Mouse (Mus musculus) hindbrain, postnatal 0 days (tissue): ENCODE measurements at regions not wholly inside any gene's neighbourhood (a gene's known extent, or its start where the extent isn't known, plus 50 kb on each side); places are given as distances from the start of the nearest gene placed in this dataset.

Experiments used
- ATAC-seq: fragments of 200-750 bp; cut with Nextera tagmentation; 2 replicates; pipeline ENCODE4 v1.8.0; 2017; ENCODE audit warnings: mild to moderate bottlenecking, moderate TSS enrichment, moderate library complexity
- DNase-seq: peaks from one replicate; pipeline ENCODE4 v3.0.0-alpha.2; 2015; ENCODE audit warnings: low spot score
- H3K27ac ChIP-seq: fragments of 300-500 bp; sonication (generic); 2 replicates; pipeline ENCODE4 v1.5.1; 2014; ENCODE audit warnings: mild to moderate bottlenecking
- H3K27me3 ChIP-seq: fragments of 300-500 bp; sonication (generic); 2 replicates; pipeline ENCODE4 v1.6.1; 2014; ENCODE audit warnings: low read length, mixed read lengths; ENCODE audit not compliant: insufficient read depth
- H3K36me3 ChIP-seq: fragments of 300-500 bp; sonication (generic); 2 replicates; pipeline ENCODE4 v1.6.1; 2014; ENCODE audit warnings: low read length, mixed read lengths; ENCODE audit not compliant: insufficient read depth
- H3K4me1 ChIP-seq: fragments of 300-500 bp; sonication (generic); 2 replicates; pipeline ENCODE4 v1.6.1; 2014; ENCODE audit warnings: antibody characterized with exemption, low read length, mixed read lengths; ENCODE audit not compliant: insufficient read depth
- H3K4me2 ChIP-seq: fragments of 300-500 bp; sonication (generic); 2 replicates; pipeline ENCODE4 v1.6.1; 2014; ENCODE audit warnings: low read depth, mild to moderate bottlenecking, low read length, moderate library complexity, mixed read lengths
- H3K4me3 ChIP-seq: fragments of 300-500 bp; sonication (generic); 2 replicates; pipeline ENCODE4 v1.5.1; 2014; ENCODE audit warnings: low read length
- H3K9ac ChIP-seq: fragments of 300-500 bp; sonication (generic); replicated peaks from 2 replicates; pipeline ENCODE4 v1.6.1; 2014; ENCODE audit warnings: mild to moderate bottlenecking, low read length, moderate library complexity, mixed read lengths
- H3K9me3 ChIP-seq: fragments of 300-500 bp; sonication (generic); 2 replicates; pipeline ENCODE4 v1.6.1; 2016; ENCODE audit warnings: low read length, mixed read lengths
- CTCF ChIP-seq: IDR thresholded peaks from 2 replicates; pipeline ENCODE4 v1.5.1; 2016; ENCODE audit warnings: antibody characterized with exemption, control low read depth, low read depth
- whole genome bisulfite sequencing: fragments of 180-500 bp; shearing (Covaris S2); extraction: QIAGEN DNeasy Blood & Tissue Kit; methylation state at CpG from one replicate; pipeline ENCODE4 v1.1.7; 2014; 5-methylcytosine and 5-hydroxymethylcytosine counted together

DNA sequence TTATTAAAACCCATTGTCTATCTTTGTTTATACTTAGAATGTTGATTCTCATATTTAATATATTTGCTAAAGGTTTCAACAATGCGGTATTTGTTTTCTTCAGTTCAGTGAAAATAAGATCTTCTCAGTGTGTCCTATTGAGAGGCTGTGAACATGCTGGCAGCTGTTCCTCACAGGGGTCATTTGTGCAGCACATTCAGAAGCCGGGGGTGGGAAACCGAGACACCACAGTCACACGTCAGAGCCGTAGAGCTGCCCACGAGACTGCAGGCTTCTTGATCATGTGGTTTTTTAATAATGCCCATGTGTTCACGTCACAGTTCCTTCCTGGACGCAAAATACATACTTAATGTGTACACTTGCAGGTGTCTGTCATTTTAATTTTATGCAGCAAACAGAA is 564.3 kb upstream of the BB014433 start:
- H3K4me2 ChIP-seq = no peak overlapping the region
- H3K4me3 ChIP-seq = no peak overlapping the region
- no peaks in the 10 kb centered on the region for H3K9me3 ChIP-seq
- H3K9ac ChIP-seq = no peak overlapping the region
- no peaks in the 10 kb centered on the region for H3K36me3 ChIP-seq
- 28% methylated on average over 8 of the region's 8 CpGs for WGBS
- TF ChIP-seq CTCF = no peak
- no peaks in the 10 kb centered on the region for H3K27me3 ChIP-seq
- ATAC-seq (no peak), DNase-seq (peak; percentile 25)
- H3K27ac ChIP-seq = no peak overlapping the region
- H3K4me1 ChIP-seq = no peaks in the 10 kb centered on the region

DNA sequence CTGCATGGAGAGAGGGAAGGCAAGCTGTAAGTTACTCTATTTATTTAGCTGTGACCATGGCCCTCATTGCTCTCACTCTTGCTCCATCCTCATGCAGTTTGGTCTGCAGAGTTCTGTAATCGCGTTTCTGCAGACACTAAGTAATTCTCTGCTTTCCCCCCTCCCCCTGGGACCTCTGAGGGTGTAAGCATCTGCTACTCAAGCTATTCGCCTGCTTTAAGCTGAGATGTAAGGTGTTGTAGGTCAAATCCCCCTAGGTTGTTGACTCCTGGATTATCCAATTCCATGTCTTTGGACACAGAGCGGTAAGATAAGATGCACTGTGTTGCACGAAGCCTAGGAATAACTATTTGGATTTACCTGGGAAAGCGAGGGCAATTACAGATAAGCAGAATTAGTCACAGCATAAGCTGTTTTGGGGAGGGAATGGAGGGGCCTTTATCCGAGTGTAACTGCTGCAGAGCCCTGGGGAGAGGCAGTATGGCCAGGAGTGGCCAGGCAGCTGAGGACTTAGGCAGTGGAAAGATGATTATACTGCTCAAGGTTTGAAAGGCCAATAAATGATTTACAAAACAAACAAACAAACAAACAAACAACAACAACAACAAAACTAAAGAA is 561.8 kb upstream of the BB014433 start:
- no peak for ATAC-seq

DNA sequence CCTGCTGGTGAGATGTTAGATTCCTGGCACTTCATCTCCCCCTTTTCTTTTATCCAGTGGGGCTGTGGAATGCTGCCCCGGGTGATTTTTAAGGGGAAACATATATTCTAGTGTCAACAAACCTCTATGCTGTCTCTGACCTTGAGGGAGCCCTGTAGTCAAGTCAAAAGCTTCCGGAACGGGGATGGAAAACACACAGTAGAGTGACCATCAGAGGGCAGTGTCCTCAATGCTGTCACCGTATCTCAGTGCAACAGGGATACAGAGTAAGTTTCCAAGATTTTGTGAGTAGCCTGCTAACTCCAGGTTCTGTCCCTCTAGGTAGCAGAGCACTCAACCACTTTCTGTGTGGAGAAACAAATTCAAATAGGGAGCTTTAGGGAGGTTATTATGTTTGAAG is 555.7 kb upstream of the BB014433 start:
- no peaks in the 10 kb centered on the region for H3K4me1 ChIP-seq
- 83% methylated on average over 4 of the region's 4 CpGs for WGBS
- peak; percentile 41 for TF ChIP-seq CTCF
- no peak overlapping the region for H3K9ac ChIP-seq
- no peaks in the 10 kb centered on the region for H3K27me3 ChIP-seq
- H3K9me3 ChIP-seq = no peaks in the 10 kb centered on the region
- H3K36me3 ChIP-seq = no peaks in the 10 kb centered on the region
- ATAC-seq (no peak), DNase-seq (no peak)
- H3K4me3 ChIP-seq = no peak overlapping the region
- no peak overlapping the region for H3K4me2 ChIP-seq
- H3K27ac ChIP-seq = no peak overlapping the region

More for the DNA sequence above, 561.8 kb upstream of the BB014433 start:
- H3K36me3 ChIP-seq = no peaks in the 10 kb centered on the region
- no peak overlapping the region for H3K4me3 ChIP-seq
- H3K27me3 ChIP-seq = no peaks in the 10 kb centered on the region
- no peak overlapping the region for H3K27ac ChIP-seq
- DNase-seq = peak; percentile 24
- no peak overlapping the region for H3K9ac ChIP-seq
- no peak overlapping the region for H3K4me2 ChIP-seq
- no peaks in the 10 kb centered on the region for H3K9me3 ChIP-seq
- TF ChIP-seq CTCF = no peak
- 51% methylated on average over 7 of the region's 7 CpGs for WGBS
- no peaks in the 10 kb centered on the region for H3K4me1 ChIP-seq

DNA sequence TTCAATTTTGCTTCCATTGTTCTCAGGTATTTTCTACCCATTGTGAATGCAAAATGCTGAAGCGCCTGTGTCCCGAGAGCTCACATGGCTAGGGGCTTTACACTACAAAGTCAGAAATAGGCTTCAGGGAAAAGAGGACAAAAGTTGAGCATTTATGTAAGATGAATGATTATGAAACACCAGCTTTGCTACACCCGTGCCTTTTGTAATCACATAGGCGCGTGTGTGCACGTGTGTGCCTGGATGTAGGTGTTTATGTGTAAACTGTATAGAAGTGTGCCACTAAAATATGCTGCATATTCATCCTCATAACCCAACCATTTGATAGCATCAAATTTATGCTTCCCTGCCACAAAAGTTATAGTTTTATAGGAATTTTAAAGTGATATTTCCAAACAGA is 547.2 kb upstream of the BB014433 start:
- Histone ChIP-seq H3K27ac (no peak overlapping the region), H3K36me3 (no peaks in the 10 kb centered on the region), H3K4me1 (no peaks in the 10 kb centered on the region), H3K9ac (no peak overlapping the region), H3K27me3 (no peaks in the 10 kb centered on the region), H3K4me2 (no peak overlapping the region), H3K9me3 (no peaks in the 10 kb centered on the region), H3K4me3 (no peak overlapping the region)
- WGBS = 76% methylated on average over 6 of the region's 6 CpGs
- TF ChIP-seq CTCF = no peak
- ATAC-seq = no peak
- DNase-seq = no peak

DNA sequence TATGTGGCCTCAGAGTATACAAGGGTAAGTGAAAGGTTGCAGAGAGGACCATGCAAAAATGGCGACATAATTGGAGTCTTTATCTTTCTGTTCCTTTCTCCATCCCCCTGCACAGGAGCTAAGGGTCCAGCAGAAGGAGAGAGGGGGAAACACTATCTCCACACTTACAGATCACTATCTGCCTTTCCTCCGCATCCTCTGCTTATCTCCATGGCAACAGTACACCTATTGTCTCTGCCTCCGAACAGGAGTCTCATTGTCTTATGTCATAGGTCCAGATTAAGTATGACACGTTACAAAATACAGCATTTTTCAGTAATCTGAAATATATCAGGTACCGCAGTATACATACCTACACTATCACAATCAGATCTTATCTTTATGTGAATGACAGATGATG is 537.9 kb upstream of the BB014433 start:
- no peak for TF ChIP-seq CTCF
- Histone ChIP-seq H3K36me3 (no peaks in the 10 kb centered on the region), H3K27ac (no peak overlapping the region), H3K4me3 (no peak overlapping the region), H3K9ac (no peak overlapping the region), H3K27me3 (no peaks in the 10 kb centered on the region), H3K4me2 (no peak overlapping the region), H3K9me3 (no peaks in the 10 kb centered on the region), H3K4me1 (no peaks in the 10 kb centered on the region)
- no peak for ATAC-seq
- WGBS = 52% methylated on average over 5 of the region's 5 CpGs
- peak; percentile 23 for DNase-seq

DNA sequence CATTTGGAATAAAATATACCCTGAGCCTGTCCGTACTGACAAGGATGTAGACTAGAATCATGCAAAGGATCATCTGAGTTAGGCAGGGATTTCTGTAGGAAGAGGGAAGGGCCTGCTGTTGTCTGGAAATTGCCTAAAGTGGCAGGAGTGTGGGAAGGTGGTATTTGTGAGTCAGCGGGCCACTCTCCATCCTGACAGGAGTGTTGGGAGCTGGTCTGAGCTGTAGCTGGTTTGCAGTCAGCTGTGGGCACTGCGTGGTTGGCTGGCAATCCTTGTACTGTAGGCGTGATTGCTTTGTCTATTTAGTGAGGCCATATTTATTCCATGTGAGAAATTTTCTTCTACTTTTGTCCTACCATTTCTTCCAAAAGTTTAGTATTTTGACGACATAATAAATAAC is 524.2 kb upstream of the BB014433 start:
- DNase-seq = no peak
- Histone ChIP-seq H3K36me3 (no peaks in the 10 kb centered on the region), H3K9ac (no peak overlapping the region), H3K9me3 (no peaks in the 10 kb centered on the region), H3K27ac (no peak overlapping the region), H3K4me3 (no peak overlapping the region), H3K4me1 (no peaks in the 10 kb centered on the region), H3K4me2 (no peak overlapping the region), H3K27me3 (no peaks in the 10 kb centered on the region)
- no peak for TF ChIP-seq CTCF
- 88% methylated on average over 5 of the region's 5 CpGs for WGBS
- no peak for ATAC-seq

DNA sequence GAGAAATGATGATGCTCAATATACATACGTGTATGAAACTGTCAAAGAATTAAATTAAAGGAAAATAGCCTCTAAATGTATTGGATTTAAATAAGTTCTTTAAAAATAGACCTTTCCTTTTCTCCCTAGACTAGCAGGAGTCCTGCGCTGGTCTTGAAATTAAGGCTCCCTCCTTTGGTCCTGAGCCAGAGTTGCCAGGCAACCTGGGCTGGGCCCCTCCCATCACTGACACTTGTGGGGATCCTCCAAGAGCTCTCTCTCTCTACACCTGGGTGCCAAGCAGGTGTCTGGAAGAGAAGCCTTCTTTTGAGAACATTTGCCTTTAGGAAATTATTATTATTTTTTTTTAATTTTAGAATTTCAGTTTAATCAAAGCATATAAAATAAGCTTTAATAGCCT is 521.9 kb upstream of the BB014433 start:
- 52% methylated on average over 2 of the region's 2 CpGs for WGBS

More for the DNA sequence above, 521.9 kb upstream of the BB014433 start:
- Histone ChIP-seq H3K36me3 (no peaks in the 10 kb centered on the region), H3K9me3 (no peaks in the 10 kb centered on the region), H3K4me2 (no peak overlapping the region), H3K9ac (no peak overlapping the region), H3K27me3 (no peaks in the 10 kb centered on the region), H3K4me3 (no peak overlapping the region), H3K4me1 (no peaks in the 10 kb centered on the region), H3K27ac (no peak overlapping the region)
- DNase-seq = no peak
- no peak for TF ChIP-seq CTCF
- ATAC-seq = no peak
